Mouse (Mus musculus) liver, embryonic 15.5 days (tissue): Measurements from ENCODE around the gene Cep126. TPM values are rescaled to one million over a fixed set of nuclear protein-coding genes. Genes with fewer than 3 reads are reported as not detected.
A peak's percentile ranks its signal among the peaks of the same experiment; 100 is the strongest.

Experiments
- ATAC-seq: fragments of 200-750 bp; cut with Nextera tagmentation; 2 replicates; pipeline ENCODE4 v1.8.0; 2017; ENCODE audit warnings: moderate number of reproducible peaks, mild to moderate bottlenecking, moderate library complexity; ENCODE audit not compliant: insufficient read depth
- H3K27ac ChIP-seq: fragments of 300-500 bp; sonication (generic); replicated peaks from 2 replicates; pipeline ENCODE4 v1.5.1; 2015; ENCODE audit warnings: mild to moderate bottlenecking, inconsistent platforms
- H3K27me3 ChIP-seq: fragments of 300-500 bp; sonication (generic); 2 replicates; pipeline ENCODE4 v1.6.1; 2015; ENCODE audit warnings: mild to moderate bottlenecking, inconsistent platforms
- H3K36me3 ChIP-seq: fragments of 300-500 bp; sonication (generic); replicated peaks from 2 replicates; pipeline ENCODE4 v1.6.1; 2015; ENCODE audit warnings: moderate library complexity, mild to moderate bottlenecking, inconsistent platforms
- H3K4me1 ChIP-seq: fragments of 300-500 bp; sonication (generic); replicated peaks from 2 replicates; pipeline ENCODE4 v1.6.1; 2015; ENCODE audit warnings: inconsistent platforms
- H3K4me2 ChIP-seq: fragments of 300-500 bp; sonication (generic); 2 replicates; pipeline ENCODE4 v1.6.1; 2015; ENCODE audit warnings: moderate library complexity, mild to moderate bottlenecking, inconsistent platforms
- H3K4me3 ChIP-seq: fragments of 300-500 bp; sonication (generic); replicated peaks from 2 replicates; pipeline ENCODE4 v1.5.1; 2015; ENCODE audit warnings: mild to moderate bottlenecking, inconsistent platforms
- H3K9ac ChIP-seq: fragments of 300-500 bp; sonication (generic); 2 replicates; pipeline ENCODE4 v1.6.1; 2015; ENCODE audit warnings: moderate library complexity, mild to moderate bottlenecking, inconsistent platforms
- H3K9me3 ChIP-seq: fragments of 300-500 bp; sonication (generic); replicated peaks from 2 replicates; pipeline ENCODE4 v1.6.1; 2016; ENCODE audit warnings: inconsistent platforms
- WGBS: fragments of 180-500 bp; shearing (Covaris S2); methylation state at CpG from one replicate; pipeline ENCODE4 v1.1.7; 2015; ENCODE audit warnings: mixed read lengths; ENCODE audit not compliant: insufficient replicate concordance; 5-methylcytosine and 5-hydroxymethylcytosine counted together
- polyA plus RNA-seq: library from polyadenylated mRNA; unstranded; fragments of >200 nt; fragmentation: Nextera tagmentation; extraction: Ambion mirVana; gene quantifications from 2 replicates; pipeline ENCODE4 v1.2.1, GENCODE M21; 2015

The Cep126 gene
- polyA plus RNA-seq, 1 experiment from 2014 or later: 0.06 TPM

DNA sequence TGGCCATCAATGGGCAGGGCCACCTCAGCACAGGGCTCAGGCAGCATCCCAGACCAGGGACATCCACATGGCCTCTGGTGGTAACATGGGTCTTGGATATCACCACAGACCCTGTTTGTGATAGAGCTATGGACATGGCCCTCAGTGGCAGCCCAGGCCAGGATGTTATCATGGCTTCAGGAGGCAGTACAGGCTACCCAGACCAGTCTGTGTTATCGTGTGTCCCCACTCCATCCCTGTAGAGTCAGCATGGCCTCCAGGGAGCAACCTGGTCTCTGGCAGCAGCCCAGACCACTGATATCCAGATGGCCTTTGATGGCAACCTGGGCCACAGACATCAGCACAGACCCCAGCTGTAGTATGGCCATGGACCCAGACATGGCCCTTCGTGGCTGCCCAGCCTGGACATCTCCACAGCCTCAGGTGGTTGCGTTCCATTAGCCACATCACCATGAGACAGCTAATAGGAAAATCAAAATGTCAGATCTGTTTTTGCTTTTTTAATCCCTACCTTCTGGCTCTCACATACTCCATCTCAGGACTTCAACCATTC, 60.8 kb downstream of the Cep126 start:
- Histone ChIP-seq H3K9me3 (no peaks in the 10 kb centered on the region), H3K4me1 (no peaks in the 10 kb centered on the region), H3K4me3 (no peak overlapping the region), H3K27ac (no peak overlapping the region), H3K27me3 (no peaks in the 10 kb centered on the region), H3K36me3 (no peaks in the 10 kb centered on the region), H3K4me2 (no peak overlapping the region), H3K9ac (no peak overlapping the region)
- 65% methylated on average over 3 of the region's 3 CpGs for WGBS
- no peak for ATAC-seq

DNA sequence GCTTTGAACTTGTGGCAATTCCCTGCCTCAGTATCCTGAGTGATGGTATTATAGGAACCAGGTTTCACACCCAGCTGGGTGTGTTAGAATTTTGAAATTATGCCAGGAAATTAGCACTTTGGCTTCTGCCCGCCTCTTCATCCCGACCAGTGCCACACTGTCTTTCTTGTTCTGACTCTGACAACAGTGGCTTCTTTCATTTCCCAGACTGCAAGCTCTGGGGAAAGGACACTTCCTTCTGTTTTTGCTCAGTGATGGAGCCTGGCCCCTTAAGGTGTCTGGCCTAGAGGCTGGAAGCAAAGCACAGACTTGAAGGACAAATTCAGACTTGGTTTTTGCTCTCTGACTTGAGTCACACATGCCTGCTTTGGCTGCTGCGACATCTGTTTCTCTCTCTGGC, 74.5 kb downstream of the Cep126 start:
- no peak overlapping the region for H3K4me3 ChIP-seq
- H3K36me3 ChIP-seq: no peaks in the 10 kb centered on the region
- H3K9ac ChIP-seq: no peak overlapping the region
- 56% methylated on average over 3 of the region's 3 CpGs for WGBS
- no peaks in the 10 kb centered on the region for H3K4me1 ChIP-seq
- no peak overlapping the region for H3K27ac ChIP-seq
- H3K9me3 ChIP-seq: no peaks in the 10 kb centered on the region
- ATAC-seq: no peak
- no peaks in the 10 kb centered on the region for H3K27me3 ChIP-seq
- H3K4me2 ChIP-seq: no peak overlapping the region

DNA sequence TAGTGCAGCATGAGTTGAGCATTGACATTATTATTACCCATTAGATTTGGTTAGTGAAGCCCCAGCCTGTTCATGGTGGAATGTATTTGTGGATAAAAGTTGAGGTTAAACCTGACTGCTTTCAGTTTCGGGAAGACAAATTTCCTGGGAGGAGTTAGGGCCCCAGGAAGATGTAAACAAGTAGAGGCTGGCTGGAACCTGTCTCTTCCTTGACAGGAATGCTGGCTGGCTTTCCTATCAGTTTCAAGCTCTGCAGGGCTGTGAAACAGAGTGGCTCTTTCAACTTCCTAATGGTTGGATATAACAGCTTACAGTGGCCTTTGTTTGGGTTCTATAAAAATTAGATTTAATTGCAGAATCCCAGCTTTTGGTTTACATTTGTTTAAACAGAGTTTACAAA, 79.3 kb downstream of the Cep126 start:
- WGBS: 3% methylated on average over 1 of the region's 1 CpGs
- Histone ChIP-seq H3K9me3 (no peaks in the 10 kb centered on the region), H3K4me3 (no peak overlapping the region), H3K9ac (no peak overlapping the region), H3K4me2 (no peak overlapping the region), H3K36me3 (no peaks in the 10 kb centered on the region), H3K27ac (no peak overlapping the region), H3K4me1 (no peaks in the 10 kb centered on the region), H3K27me3 (no peaks in the 10 kb centered on the region)
- ATAC-seq: no peak

- Histone ChIP-seq H3K9me3 (no peaks in the 10 kb centered on the region), H3K36me3 (no peaks in the 10 kb centered on the region), H3K27me3 (no peaks in the 10 kb centered on the region), H3K9ac (0 out of 2 replicates have a peak overlapping the region, but pooled peaks have one; percentile 40), H3K27ac (no peak overlapping the region), H3K4me2 (peak overlapping the region; percentile 88), H3K4me1 (peaks cover 8% of the 10 kb centered on the region), H3K4me3 (peak overlapping the region; percentile 67)
- 20% methylated on average over 5 of the region's 5 CpGs for WGBS
- no peak for ATAC-seq
These were observed 91.1 kb downstream of the Cep126 start for GRCm38 (mm10) chr9:8043044-8043387.

DNA sequence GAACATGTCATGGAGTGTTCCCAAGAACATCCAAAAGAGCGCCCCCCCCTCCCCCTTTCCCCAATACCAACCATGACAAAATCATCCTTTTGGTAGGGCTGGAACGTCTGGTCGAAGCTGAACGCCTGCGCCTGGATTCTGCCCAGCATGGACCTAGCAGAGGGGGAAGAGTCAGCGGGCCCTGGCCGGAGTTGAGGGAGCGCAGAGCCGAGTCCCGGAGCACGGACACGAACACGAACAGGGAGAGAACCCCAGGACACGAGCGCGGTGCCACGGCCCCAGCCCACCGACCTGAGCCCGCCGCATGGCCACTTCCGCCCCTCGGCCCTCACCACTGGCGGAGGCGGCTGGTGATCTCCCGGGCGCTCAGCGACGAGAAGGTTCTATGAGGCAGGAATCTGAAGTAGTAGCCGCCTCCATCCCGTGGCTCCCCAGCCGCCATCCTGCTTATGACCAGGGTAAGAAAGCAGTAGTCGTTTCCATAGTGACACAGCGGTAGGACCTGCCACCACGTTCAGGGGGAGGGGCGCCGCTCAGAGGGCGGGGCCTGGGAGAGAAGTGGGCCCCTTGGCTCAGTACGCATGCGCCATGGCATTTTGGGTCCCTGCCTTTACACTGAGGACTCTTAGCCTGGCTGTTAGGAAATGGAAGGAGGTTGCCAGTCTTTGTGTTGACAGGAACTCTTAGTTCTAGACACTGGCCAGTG, 91.6 kb downstream of the Cep126 start, which contains the start of gene Cfap300:
Gene Cfap300, minus strand, starts transcription at position 486 of the 706 bp plus-strand sequence.
- Histone ChIP-seq H3K27ac (no peak within 1 kb of the TSS), H3K27me3 (no peaks in the 10 kb centered on the region), H3K9ac (peak within 1 kb of the TSS; percentile 40), H3K4me2 (peak within 1 kb of the TSS; percentile 88), H3K4me3 (peak within 1 kb of the TSS; percentile 67), H3K36me3 (no peaks in the 10 kb centered on the region), H3K4me1 (peaks cover 8% of the 10 kb centered on the region), H3K9me3 (no peaks in the 10 kb centered on the region)
- peak; percentile 88 for ATAC-seq
- under 1% methylated on average over 39 of the region's 39 CpGs for WGBS

DNA sequence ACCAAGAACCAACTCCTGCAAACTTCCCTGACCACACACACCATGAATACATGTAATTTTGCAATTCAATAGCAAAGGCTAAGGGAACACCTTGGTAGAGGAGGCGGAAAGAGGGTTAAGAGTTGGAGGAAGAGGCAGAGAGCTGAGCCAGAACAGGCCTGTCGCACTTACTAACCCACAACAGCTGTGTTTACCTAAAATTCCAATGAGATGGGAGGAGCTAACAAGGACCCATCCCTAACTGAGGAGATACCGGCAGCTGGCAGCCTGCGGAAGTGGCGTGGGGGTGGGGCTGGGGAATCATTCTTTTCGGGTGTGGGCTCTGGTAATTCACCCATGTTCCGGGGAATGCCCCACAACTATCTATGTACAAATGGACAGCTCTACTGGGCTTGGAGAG, 98.5 kb downstream of the Cep126 start:
- H3K9me3 ChIP-seq: no peaks in the 10 kb centered on the region
- no peak overlapping the region for H3K4me3 ChIP-seq
- H3K9ac ChIP-seq: no peak overlapping the region
- no peaks in the 10 kb centered on the region for H3K36me3 ChIP-seq
- WGBS: 17% methylated on average over 7 of the region's 7 CpGs
- no peak for ATAC-seq
- no peak overlapping the region for H3K27ac ChIP-seq
- no peaks in the 10 kb centered on the region; the same call in 1 of the 2 replicates for H3K4me1 ChIP-seq
- H3K4me2 ChIP-seq: peak overlapping the region; percentile 13; the same call in 1 of the 2 replicates
- H3K27me3 ChIP-seq: no peaks in the 10 kb centered on the region; the same call in 1 of the 2 replicates

- H3K4me1 ChIP-seq: no peaks in the 10 kb centered on the region; the same call in 1 of the 2 replicates
- H3K4me3 ChIP-seq: no peak overlapping the region
- H3K4me2 ChIP-seq: no peak overlapping the region
- WGBS: 36% methylated on average over 4 of the region's 4 CpGs
- no peaks in the 10 kb centered on the region for H3K36me3 ChIP-seq
- H3K9me3 ChIP-seq: no peaks in the 10 kb centered on the region
- H3K27ac ChIP-seq: no peak overlapping the region
- H3K9ac ChIP-seq: no peak overlapping the region
- no peaks in the 10 kb centered on the region; the same call in 1 of the 2 replicates for H3K27me3 ChIP-seq
- ATAC-seq: no peak
These were observed 99.0 kb downstream of the Cep126 start for GRCm38 (mm10) chr9:8035091-8035490.

DNA sequence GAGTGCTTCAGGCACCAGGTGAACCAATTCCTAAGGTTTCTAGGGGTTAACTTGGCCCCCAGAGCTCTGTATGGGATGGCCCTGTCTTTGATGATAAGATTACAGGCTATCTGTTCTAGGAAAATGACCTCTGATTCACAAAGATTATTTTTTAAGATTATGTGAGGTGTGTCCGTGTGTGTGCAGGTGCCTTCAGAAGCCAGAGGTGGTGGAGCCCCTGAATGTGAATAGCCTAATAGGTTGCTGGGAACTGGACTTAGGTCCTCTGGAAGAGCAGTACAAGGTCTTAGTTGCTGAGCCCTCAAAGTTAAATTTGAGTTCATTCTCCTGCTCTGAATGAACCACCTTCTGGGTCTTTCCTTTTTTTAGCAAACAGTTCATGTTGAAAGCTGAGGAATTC, 100.0 kb downstream of the Cep126 start:
- ATAC-seq: no peak
- Histone ChIP-seq H3K4me2 (no peak overlapping the region), H3K27me3 (no peaks in the 10 kb centered on the region; the same call in 1 of the 2 replicates), H3K27ac (no peak overlapping the region), H3K9ac (no peak overlapping the region), H3K9me3 (no peaks in the 10 kb centered on the region), H3K4me1 (no peaks in the 10 kb centered on the region; the same call in 1 of the 2 replicates), H3K4me3 (no peak overlapping the region), H3K36me3 (no peaks in the 10 kb centered on the region)
- WGBS: 36% methylated on average over 1 of the region's 1 CpGs

- H3K27ac ChIP-seq: no peak overlapping the region
- no peak overlapping the region for H3K4me3 ChIP-seq
- H3K4me1 ChIP-seq: no peaks in the 10 kb centered on the region; the same call in 1 of the 2 replicates
- H3K4me2 ChIP-seq: no peak overlapping the region
- 66% methylated on average over 5 of the region's 5 CpGs for WGBS
- no peak for ATAC-seq
- H3K36me3 ChIP-seq: no peaks in the 10 kb centered on the region
- no peaks in the 10 kb centered on the region; the same call in 1 of the 2 replicates for H3K27me3 ChIP-seq
- H3K9me3 ChIP-seq: no peaks in the 10 kb centered on the region
- H3K9ac ChIP-seq: no peak overlapping the region
These were observed 101.2 kb downstream of the Cep126 start for GRCm38 (mm10) chr9:8032847-8033246.
